Mouse (Mus musculus): ENCODE results near the gene Cox5a. TPM values are rescaled to one million over a fixed set of nuclear protein-coding genes. Genes with fewer than 3 reads are reported as not detected.

Cox5a gene
- total RNA-seq, 1 experiment, result 390 TPM

DNA sequence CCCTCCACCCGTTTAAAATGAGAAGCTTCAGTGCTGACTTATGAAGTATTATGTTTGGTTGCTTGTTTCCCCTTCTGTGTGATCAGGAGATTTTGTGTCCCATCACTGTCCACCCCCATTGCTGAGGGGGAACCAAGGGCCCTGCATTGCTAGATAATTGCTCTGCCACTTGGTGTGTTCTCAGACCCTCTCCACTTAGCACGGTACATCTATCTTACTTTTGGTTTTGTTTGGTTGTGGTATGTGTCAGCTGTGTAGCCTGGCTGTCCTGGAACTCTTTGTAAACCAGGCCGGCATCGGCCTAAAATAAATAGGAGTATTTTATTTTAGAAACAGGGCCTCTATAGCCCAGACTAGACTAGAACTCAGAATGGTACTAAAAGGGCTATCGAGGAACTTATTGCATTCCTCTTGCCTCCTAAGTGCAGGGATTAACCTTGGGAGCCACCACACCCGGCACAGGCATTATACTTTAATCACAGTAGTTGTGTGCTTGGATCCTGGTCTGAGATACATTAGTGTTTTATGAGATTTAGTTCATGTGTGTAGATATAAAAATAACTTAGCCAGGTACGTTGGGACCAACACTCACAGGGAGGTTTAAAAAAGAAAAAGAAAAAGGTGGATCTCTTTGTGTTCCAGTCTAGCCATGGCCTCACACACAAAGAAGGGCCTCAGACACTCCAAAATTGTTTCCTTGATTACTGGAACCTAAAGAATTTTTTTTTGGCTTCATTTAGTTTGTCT is 1.2 kb downstream of the Cox5a start:
- in situ Hi-C loops (cut with MboI; ENCODE audit: low sequenced_read_pairs in 2 of 2, unreplicated experiment in 2 of 2), result no loop called here
- no peaks in the 10 kb centered on the region for H3K9me3 ChIP-seq (ENCODE audit: control insufficient read depth, insufficient read depth, low read depth, low read length)
- no peak for TF ChIP-seq MAFK (IDR thresholded peaks at IDR 0.05; ENCODE audit: insufficient read depth, low read depth, low read length)
- TF ChIP-seq ZNF384 (IDR thresholded peaks at IDR 0.05; ENCODE audit: low read depth, low read length), result no peak
- TF ChIP-seq HCFC1 (IDR thresholded peaks at IDR 0.05; ENCODE audit: borderline replicate concordance, insufficient read depth, low read length), result no peak
- no peak for TF ChIP-seq CHD2 (IDR thresholded peaks at IDR 0.05; ENCODE audit: low read depth, low read length)
- no peak for TF ChIP-seq ZC3H11A (IDR thresholded peaks at IDR 0.05; ENCODE audit: borderline replicate concordance, low read depth, low read length)
- peak overlapping the region; percentile 96 for H3K9ac ChIP-seq (ENCODE audit: insufficient read depth, low read depth, low read length, poor library complexity, severe bottlenecking)
- peak overlapping the region; percentile 59; the same call in 1 of the 2 replicates for H3K27ac ChIP-seq (ENCODE audit: insufficient read depth, low read depth, low read length, poor library complexity, severe bottlenecking)
- peaks cover 7 to 8% of the 10 kb centered on the region in 2 experiments for H3K4me1 ChIP-seq (ENCODE audit: control insufficient read depth in 2 of 2, insufficient read depth in 2 of 2, low read length in 2 of 2, poor library complexity in 1 of 2)
- DNase-seq (ENCODE audit: low read depth, low spot score), result no peak
- no peaks in the 10 kb centered on the region; the same call in 1 of the 2 replicates for H3K36me3 ChIP-seq (ENCODE audit: control insufficient read depth, insufficient read depth, low read length, poor library complexity, severe bottlenecking)
- H3K4me3 ChIP-seq (ENCODE audit: insufficient read depth in 1 of 2, low read depth in 1 of 2, low read length in 2 of 2, poor library complexity in 1 of 2, severe bottlenecking in 1 of 2), result peak overlapping the region; percentile 79 to 91

DNA sequence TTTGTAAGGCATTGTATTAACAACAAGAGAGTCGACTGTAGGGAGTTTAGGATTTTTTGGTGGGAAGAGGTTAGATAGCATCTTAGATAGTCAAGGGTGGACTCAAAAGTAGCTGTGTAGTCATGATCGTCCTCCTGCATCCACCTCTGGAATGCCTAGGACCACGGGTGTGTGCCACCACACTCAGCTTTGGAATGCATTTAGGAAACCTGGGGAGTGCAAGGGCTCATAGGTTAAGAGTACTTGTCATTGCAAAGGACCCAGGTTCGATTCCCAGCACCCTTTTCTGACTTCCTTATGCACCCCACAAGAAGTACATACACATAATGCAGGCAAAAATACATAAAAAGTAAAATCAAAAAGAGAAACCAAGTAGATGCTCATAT is 1.8 kb downstream of the Cox5a start:
- H3K36me3 ChIP-seq (ENCODE audit: control insufficient read depth, insufficient read depth, low read length, poor library complexity, severe bottlenecking), result no peaks in the 10 kb centered on the region; the same call in 1 of the 2 replicates
- peak overlapping the region; percentile 18; the same call in 1 of the 2 replicates for H3K27ac ChIP-seq (ENCODE audit: insufficient read depth, low read depth, low read length, poor library complexity, severe bottlenecking)
- no peak for DNase-seq (ENCODE audit: low read depth, low spot score)
- TF ChIP-seq CHD2 (IDR thresholded peaks at IDR 0.05; ENCODE audit: low read depth, low read length) (no peak), ZNF384 (IDR thresholded peaks at IDR 0.05; ENCODE audit: low read depth, low read length) (no peak), HCFC1 (IDR thresholded peaks at IDR 0.05; ENCODE audit: borderline replicate concordance, insufficient read depth, low read length) (no peak), MAFK (IDR thresholded peaks at IDR 0.05; ENCODE audit: insufficient read depth, low read depth, low read length) (no peak), ZC3H11A (IDR thresholded peaks at IDR 0.05; ENCODE audit: borderline replicate concordance, low read depth, low read length) (no peak)
- peak overlapping the region; percentile 96; the same call in 1 of the 2 replicates for H3K9ac ChIP-seq (ENCODE audit: insufficient read depth, low read depth, low read length, poor library complexity, severe bottlenecking)
- no peaks in the 10 kb centered on the region for H3K9me3 ChIP-seq (ENCODE audit: control insufficient read depth, insufficient read depth, low read depth, low read length)
- H3K4me3 ChIP-seq (ENCODE audit: insufficient read depth in 1 of 2, low read depth in 1 of 2, low read length in 2 of 2, poor library complexity in 1 of 2, severe bottlenecking in 1 of 2), result peak overlapping the region; percentile 79 to 91
- peaks cover 7 to 8% of the 10 kb centered on the region in 2 experiments for H3K4me1 ChIP-seq (ENCODE audit: control insufficient read depth in 2 of 2, insufficient read depth in 2 of 2, low read length in 2 of 2, poor library complexity in 1 of 2)
- in situ Hi-C loops (cut with MboI; ENCODE audit: low sequenced_read_pairs in 2 of 2, unreplicated experiment in 2 of 2), result no loop called here

DNA sequence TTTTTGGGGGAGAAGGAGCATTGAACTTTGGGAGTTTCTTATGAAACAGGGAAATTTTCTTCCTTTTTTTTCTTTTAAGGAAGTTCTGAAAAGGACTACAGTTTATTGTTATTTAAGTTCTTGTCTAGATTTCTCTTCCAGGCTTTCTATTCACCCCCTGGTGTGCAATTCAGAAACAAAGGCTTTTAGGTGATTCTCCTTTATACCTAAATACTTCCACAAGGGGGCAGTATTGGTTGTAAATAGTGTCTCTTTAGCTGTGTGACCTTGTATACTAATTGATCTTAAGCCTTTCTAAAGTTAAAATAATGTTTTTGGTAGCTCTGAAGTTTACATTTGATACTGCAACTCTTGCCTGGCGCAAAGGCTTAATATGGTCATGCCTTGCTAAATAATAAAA is 2.7 kb downstream of the Cox5a start:
- H3K9me3 ChIP-seq (ENCODE audit: control insufficient read depth, insufficient read depth, low read depth, low read length), result no peaks in the 10 kb centered on the region
- H3K4me1 ChIP-seq (ENCODE audit: control insufficient read depth in 2 of 2, insufficient read depth in 2 of 2, low read length in 2 of 2, poor library complexity in 1 of 2), result peaks cover 7 to 8% of the 10 kb centered on the region in 2 experiments
- peaks cover 2% of the 10 kb centered on the region for H3K36me3 ChIP-seq (ENCODE audit: control insufficient read depth, insufficient read depth, low read length, poor library complexity, severe bottlenecking)
- in situ Hi-C loops (cut with MboI; ENCODE audit: low sequenced_read_pairs in 2 of 2, unreplicated experiment in 2 of 2), result no loop called here
- peak overlapping the region in 1 of 2 experiments; percentile 1; a peak in 2 of 4 replicates for H3K4me3 ChIP-seq (ENCODE audit: insufficient read depth in 1 of 2, low read depth in 1 of 2, low read length in 2 of 2, poor library complexity in 1 of 2, severe bottlenecking in 1 of 2)
- no peak overlapping the region; the same call in 1 of the 2 replicates for H3K27ac ChIP-seq (ENCODE audit: insufficient read depth, low read depth, low read length, poor library complexity, severe bottlenecking)
- TF ChIP-seq MAFK (IDR thresholded peaks at IDR 0.05; ENCODE audit: insufficient read depth, low read depth, low read length) (no peak), CHD2 (IDR thresholded peaks at IDR 0.05; ENCODE audit: low read depth, low read length) (0 out of 2 replicates have a peak, but pooled peaks have one; percentile 44)
- no peak overlapping the region for H3K9ac ChIP-seq (ENCODE audit: insufficient read depth, low read depth, low read length, poor library complexity, severe bottlenecking)
- DNase-seq (ENCODE audit: low read depth, low spot score), result no peak

DNA sequence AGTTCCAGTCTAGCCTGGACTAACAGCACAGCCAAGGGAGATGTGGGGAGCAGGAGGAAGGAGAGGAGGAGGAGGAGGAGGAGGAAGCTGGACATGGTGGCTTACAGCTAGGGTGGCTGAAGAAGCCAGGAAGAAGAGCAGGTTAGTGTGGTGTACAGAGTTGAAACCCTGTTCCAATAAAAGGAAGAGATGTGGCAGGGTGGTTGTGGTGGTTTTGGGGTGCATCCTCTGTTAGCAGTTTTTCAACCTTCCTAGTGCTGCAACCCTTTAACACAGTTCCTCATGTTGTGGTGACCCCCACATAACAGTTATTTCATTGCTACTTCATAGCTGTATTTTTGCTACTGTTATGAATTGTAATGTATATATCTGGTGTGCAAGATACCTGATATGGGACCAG is 3.4 kb downstream of the Cox5a start:
- TF ChIP-seq MAFK (IDR thresholded peaks at IDR 0.05; ENCODE audit: insufficient read depth, low read depth, low read length) (no peak), HCFC1 (IDR thresholded peaks at IDR 0.05; ENCODE audit: borderline replicate concordance, insufficient read depth, low read length) (no peak), ZC3H11A (IDR thresholded peaks at IDR 0.05; ENCODE audit: borderline replicate concordance, low read depth, low read length) (no peak)
- Histone ChIP-seq H3K4me3 (ENCODE audit: insufficient read depth in 1 of 2, low read depth in 1 of 2, low read length in 2 of 2, poor library complexity in 1 of 2, severe bottlenecking in 1 of 2) (peak overlapping the region in 1 of 2 experiments; percentile 2; a peak in 1 of 4 replicates), H3K9ac (ENCODE audit: insufficient read depth, low read depth, low read length, poor library complexity, severe bottlenecking) (peak overlapping the region; percentile 30; the same call in 1 of the 2 replicates), H3K36me3 (ENCODE audit: control insufficient read depth, insufficient read depth, low read length, poor library complexity, severe bottlenecking) (peaks cover 4% of the 10 kb centered on the region), H3K4me1 (ENCODE audit: control insufficient read depth in 2 of 2, insufficient read depth in 2 of 2, low read length in 2 of 2, poor library complexity in 1 of 2) (peaks cover 7 to 8% of the 10 kb centered on the region in 2 experiments), H3K27ac (ENCODE audit: insufficient read depth, low read depth, low read length, poor library complexity, severe bottlenecking) (no peak overlapping the region), H3K9me3 (ENCODE audit: control insufficient read depth, insufficient read depth, low read depth, low read length) (no peaks in the 10 kb centered on the region)
- in situ Hi-C loops (cut with MboI; ENCODE audit: low sequenced_read_pairs in 2 of 2, unreplicated experiment in 2 of 2), result no loop called here
- no peak for DNase-seq (ENCODE audit: low read depth, low spot score)

Measured in ES-E14 (cell line).